Comparison of ENCODE assay signal across 10 mouse cellular contexts in the genomic region with DNA sequence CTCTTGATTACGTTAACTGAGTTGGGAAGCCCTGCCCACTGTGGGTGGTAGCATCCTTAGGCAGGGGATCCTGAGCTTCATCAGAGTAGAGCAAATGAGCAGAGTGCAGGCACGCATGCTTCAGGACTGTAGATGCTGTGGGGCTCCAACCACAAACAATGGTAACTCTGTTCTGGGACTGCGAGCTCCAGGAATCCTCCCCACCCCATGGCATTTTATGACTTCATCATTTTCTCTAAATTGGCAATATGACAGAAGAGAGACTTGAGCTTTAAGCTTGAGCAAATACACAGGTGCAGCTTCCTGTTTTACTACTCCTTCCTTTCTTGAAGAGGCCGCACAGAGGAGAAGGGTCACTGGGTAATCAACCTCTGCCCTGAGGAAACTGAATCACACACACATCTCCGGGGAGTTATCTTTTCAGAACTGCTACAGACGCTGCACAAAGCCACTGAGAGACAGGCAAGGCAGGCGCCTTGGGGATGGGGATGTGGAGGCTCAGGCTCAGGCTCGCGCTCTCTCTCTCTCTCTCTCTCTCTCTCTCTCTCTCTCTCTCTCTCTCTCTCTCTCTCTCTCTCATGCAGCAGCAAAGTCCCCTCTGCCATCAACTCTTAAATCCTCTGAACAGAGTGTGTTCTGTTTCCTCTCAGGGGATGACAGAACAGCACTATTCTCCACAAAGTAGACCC. TPM values are rescaled to one million over a fixed set of nuclear protein-coding genes. Genes with fewer than 3 reads are reported as not detected.
DNase-seq lines count a peak whose midpoint lies in the region; ATAC-seq and TF ChIP-seq lines count a peak whose summit lies in the region.
"Had no signal": no experiment of that assay in that cellular context is flagged by ENCODE, and none has a peak within 500 bp of the region (broad histone marks: within the 10 kb centered on the region; RNA-seq: fewer than 3 reads in every experiment).

No protein-coding gene starts in this region.

- TF ChIP-seq CTCF in spleen, adult 2 months (IDR thresholded peaks at IDR 0.05; ENCODE audit: extremely low read depth, insufficient read depth, insufficient read length, insufficient replicate concordance): no peak

- no peak overlapping the region for H3K4me3 ChIP-seq in heart, embryonic 12.5 days
- H3K4me3 ChIP-seq in spleen, adult 2 months (ENCODE audit: extremely low read depth, insufficient read depth, insufficient read length): no peak overlapping the region
- H3K4me3 ChIP-seq in intestine, embryonic 15.5 days (replicated peaks): no peak overlapping the region

- peak overlapping the region; percentile 45; the same call in 1 of the 2 replicates for H3K27ac ChIP-seq in heart, embryonic 12.5 days (ENCODE audit: poor library complexity, severe bottlenecking)
- peak overlapping the region; percentile 81 for H3K27ac ChIP-seq in spleen, adult 2 months (ENCODE audit: insufficient read depth, low read length)
- peak overlapping the region; percentile 17; the same call in 1 of the 2 replicates for H3K27ac ChIP-seq in intestine, embryonic 15.5 days

- DNase-seq in heart, adult 18-20 months: no peak
- peak; percentile 51 to 61 for DNase-seq in spleen, adult 2 months (ENCODE audit: low read depth in 1 of 2, low spot score in 2 of 2)
- no peak for DNase-seq in spleen, postnatal 10 days (ENCODE audit: low spot score in 2 of 2)
- DNase-seq in thymus, postnatal 4 days: peak; percentile 40
- no peak for DNase-seq in left cerebral cortex, postnatal 36 days (ENCODE audit: low spot score in 2 of 2)
- DNase-seq in testis, postnatal 14 days (ENCODE audit: low spot score): no peak
- DNase-seq: kidney, adult 9 months; right cerebral cortex, postnatal 4 days had no signal

- H3K9ac ChIP-seq in heart, embryonic 12.5 days: no peak overlapping the region
- H3K9ac ChIP-seq in intestine, embryonic 15.5 days: no peak overlapping the region

- no peaks in the 10 kb centered on the region for H3K36me3 ChIP-seq in heart, embryonic 12.5 days
- H3K36me3 ChIP-seq in spleen, adult 2 months (ENCODE audit: control insufficient read depth, insufficient read depth, low read length): no peaks in the 10 kb centered on the region; the same call in 1 of the 2 replicates
- H3K36me3 ChIP-seq in intestine, embryonic 15.5 days: no peaks in the 10 kb centered on the region

- no peak for TF ChIP-seq POLR2A in spleen, adult 2 months (IDR thresholded peaks at IDR 0.05; ENCODE audit: low read depth, low read length)

- no peak overlapping the region for H3K4me2 ChIP-seq in heart, embryonic 12.5 days
- no peak overlapping the region; the same call in 1 of the 2 replicates for H3K4me2 ChIP-seq in intestine, embryonic 15.5 days (replicated peaks)

- H3K27me3 ChIP-seq in heart, embryonic 12.5 days (replicated peaks): no peaks in the 10 kb centered on the region
- H3K27me3 ChIP-seq in spleen, adult 2 months (ENCODE audit: control insufficient read depth, insufficient read depth, low read length): no peaks in the 10 kb centered on the region
- H3K27me3 ChIP-seq in intestine, embryonic 15.5 days (replicated peaks): no peaks in the 10 kb centered on the region

- peaks cover 34% of the 10 kb centered on the region for H3K4me1 ChIP-seq in heart, embryonic 12.5 days (replicated peaks)
- peaks cover 48% of the 10 kb centered on the region for H3K4me1 ChIP-seq in spleen, adult 2 months (ENCODE audit: control insufficient read depth, insufficient read depth, insufficient read length)
- peaks cover 37% of the 10 kb centered on the region for H3K4me1 ChIP-seq in intestine, embryonic 15.5 days (replicated peaks)

- no peaks in the 10 kb centered on the region for H3K9me3 ChIP-seq in heart, embryonic 12.5 days (replicated peaks)
- no peaks in the 10 kb centered on the region for H3K9me3 ChIP-seq in intestine, embryonic 15.5 days

- intact Hi-C loops in left cerebral cortex, postnatal 36 days (cut with DNase I): no loop called here

- ATAC-seq in heart, embryonic 12.5 days (ENCODE audit: insufficient number of reproducible peaks, low FRiP score): no peak
- peak; percentile 89 for ATAC-seq in intestine, embryonic 15.5 days

- WGBS in heart, embryonic 12.5 days: 39% methylated on average over 9 of the region's 9 CpGs
- 14% methylated on average over 9 of the region's 9 CpGs for WGBS in spleen, adult 2 months
- 37% methylated on average over 9 of the region's 9 CpGs for WGBS in intestine, embryonic 15.5 days

RNA-seq across cellular contexts. Expression of gene Sgsm3, which starts 55.5 kb away (rescaled TPM):
- 15.7 and 19.0 TPM in 2 replicates for polyA plus RNA-seq in heart, embryonic 12.5 days (2016; fragmentation: Nextera tagmentation; extraction: Ambion mirVana)
- total RNA-seq in heart, adult 18-20 months (2021): 10 to 100 TPM; 13.2 to 13.3 TPM
- polyA plus RNA-seq in spleen, adult 2 months (2012; rRNA removed): 12.6 and 13.8 TPM in 2 replicates
- polyA plus RNA-seq in intestine, embryonic 15.5 days (2015; fragmentation: Nextera tagmentation; extraction: Ambion mirVana): 27.6 and 29.2 TPM in 2 replicates
- 10 to 100 TPM; 87.8 to 97.0 TPM for total RNA-seq in left cerebral cortex, postnatal 36 days (2021)

Comparison
In these comparisons a context has a peak if more than half of its experiments do, and no peak if none do; other contexts are left out.
1. DNase-seq: peak in spleen, adult 2 months (2 of 2) and thymus, postnatal 4 days (single experiment); none in heart, adult 18-20 months (0 of 2), spleen, postnatal 10 days (0 of 2), left cerebral cortex, postnatal 36 days (0 of 2) and testis, postnatal 14 days (single experiment).
2. H3K27ac ChIP-seq: peak in every context shown above with its lines; median percentile 81 in spleen, adult 2 months; 45 in heart, embryonic 12.5 days; 17 in intestine, embryonic 15.5 days.